ENCODE assay signal across 8 mouse cellular contexts in the genomic region with DNA sequence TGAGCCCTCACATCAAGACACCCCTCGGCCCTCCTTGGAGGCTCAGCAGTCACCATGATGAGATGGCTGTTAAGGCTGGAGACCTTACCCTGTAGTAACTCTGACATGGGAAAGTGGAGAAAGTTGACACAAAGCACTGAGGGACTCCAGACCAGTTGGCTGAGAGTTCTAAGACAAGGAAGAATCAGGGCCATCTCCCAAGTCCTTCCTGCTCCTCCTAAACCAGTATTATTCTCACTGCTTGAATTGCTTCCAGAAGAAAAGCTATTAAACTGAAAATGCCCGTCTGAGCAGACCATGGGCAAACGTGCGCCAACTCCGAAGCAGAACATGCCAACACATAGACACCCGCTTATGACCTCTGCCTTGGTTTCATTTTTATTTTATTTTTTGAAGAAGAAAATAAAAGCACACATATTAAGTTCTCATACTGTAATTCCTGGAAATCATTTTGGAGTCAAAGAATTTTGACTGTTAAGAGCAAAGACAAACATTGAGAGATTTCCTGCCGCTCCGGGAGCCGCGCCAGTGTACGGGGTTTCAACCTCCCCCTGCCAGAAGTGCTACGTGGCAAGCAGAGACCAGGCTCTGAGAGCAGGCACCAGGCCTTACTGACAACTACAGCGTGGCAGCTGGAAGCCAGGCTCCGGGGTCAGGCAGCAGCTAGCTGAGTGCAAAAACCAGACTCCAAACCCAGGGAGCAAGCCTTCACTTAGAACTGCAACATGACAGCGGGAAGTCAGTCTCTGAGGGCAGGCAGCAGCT. TPM values are rescaled to one million over a fixed set of nuclear protein-coding genes. Genes with fewer than 3 reads are reported as not detected.
DNase-seq lines count a peak whose midpoint lies in the region; ATAC-seq lines count a peak whose summit lies in the region.

No protein-coding gene starts in this region.

- no peaks in the 10 kb centered on the region; the same call in none of the 2 replicates for H3K27me3 ChIP-seq in heart, embryonic 11.5 days (ENCODE audit: control insufficient read depth, insufficient read depth, low read length)
- H3K27me3 ChIP-seq in kidney, embryonic 16.5 days (ENCODE audit: insufficient read depth, low read length): no peaks in the 10 kb centered on the region
- no peaks in the 10 kb centered on the region for H3K27me3 ChIP-seq in forebrain, embryonic 15.5 days

- H3K4me2 ChIP-seq in heart, embryonic 11.5 days: no peak overlapping the region
- no peak overlapping the region for H3K4me2 ChIP-seq in kidney, embryonic 16.5 days (replicated peaks; ENCODE audit: low read depth, low read length)
- H3K4me2 ChIP-seq in forebrain, embryonic 15.5 days (replicated peaks): no peak overlapping the region

- H3K36me3 ChIP-seq in heart, embryonic 11.5 days (ENCODE audit: control insufficient read depth, insufficient read depth, low read length): no peaks in the 10 kb centered on the region
- H3K36me3 ChIP-seq in kidney, embryonic 16.5 days (ENCODE audit: insufficient read depth, low read length): no peaks in the 10 kb centered on the region
- H3K36me3 ChIP-seq in forebrain, embryonic 15.5 days: no peaks in the 10 kb centered on the region

- H3K9me3 ChIP-seq in heart, embryonic 11.5 days (replicated peaks; ENCODE audit: control insufficient read depth, low read length): no peaks in the 10 kb centered on the region
- H3K9me3 ChIP-seq in kidney, embryonic 16.5 days (ENCODE audit: low read length): no peaks in the 10 kb centered on the region
- no peaks in the 10 kb centered on the region for H3K9me3 ChIP-seq in forebrain, embryonic 15.5 days

- no peak overlapping the region for H3K9ac ChIP-seq in heart, embryonic 11.5 days (ENCODE audit: low read depth, low read length)
- no peak overlapping the region for H3K9ac ChIP-seq in kidney, embryonic 16.5 days (replicated peaks; ENCODE audit: low read length)
- H3K9ac ChIP-seq in forebrain, embryonic 15.5 days (replicated peaks): no peak overlapping the region

- 75% methylated on average over 15 of the region's 15 CpGs for WGBS in heart, embryonic 11.5 days (ENCODE audit: insufficient replicate concordance)
- 78% methylated on average over 15 of the region's 15 CpGs for WGBS in kidney, embryonic 16.5 days
- WGBS in forebrain, embryonic 15.5 days: 84% methylated on average over 15 of the region's 15 CpGs

- no peaks in the 10 kb centered on the region for H3K4me1 ChIP-seq in heart, embryonic 11.5 days (ENCODE audit: control insufficient read depth, insufficient read depth, low read length)
- no peaks in the 10 kb centered on the region for H3K4me1 ChIP-seq in kidney, embryonic 16.5 days (ENCODE audit: insufficient read depth, low read length)
- H3K4me1 ChIP-seq in forebrain, embryonic 15.5 days: no peaks in the 10 kb centered on the region

- no peak overlapping the region for H3K4me3 ChIP-seq in heart, embryonic 11.5 days (ENCODE audit: low read depth, low read length)
- H3K4me3 ChIP-seq in kidney, embryonic 16.5 days (ENCODE audit: low read length): no peak overlapping the region
- H3K4me3 ChIP-seq in forebrain, embryonic 15.5 days: no peak overlapping the region

- H3K27ac ChIP-seq in heart, embryonic 11.5 days (ENCODE audit: low read depth, low read length): no peak overlapping the region
- peak overlapping the region; percentile 79 for H3K27ac ChIP-seq in kidney, embryonic 16.5 days (ENCODE audit: low read length)
- H3K27ac ChIP-seq in forebrain, embryonic 15.5 days (replicated peaks): no peak overlapping the region

- peak; percentile 95 for DNase-seq in heart, adult 11 months
- DNase-seq in gastrocnemius, postnatal 4 days (ENCODE audit: low spot score in 2 of 2): peak; percentile 60 to 80
- DNase-seq in ovary, postnatal 10 days (ENCODE audit: low spot score): peak; percentile 28
- no peak for DNase-seq in cerebellum, adult 18-20 months
- DNase-seq in cerebellum, postnatal 36 days: no peak

- no peak for ATAC-seq in heart, embryonic 11.5 days (replicated peaks; ENCODE audit: insufficient number of reproducible peaks, low FRiP score, low TSS enrichment)
- ATAC-seq in kidney, embryonic 16.5 days (ENCODE audit: low FRiP score, low TSS enrichment): 0 out of 2 replicates have a peak, but pooled peaks have one; percentile 39
- ATAC-seq in forebrain, embryonic 15.5 days (replicated peaks): no peak

RNA-seq across cellular contexts. Expression of a gene that starts 53.5 kb away (rescaled TPM):
- polyA plus RNA-seq in heart, embryonic 11.5 days (2014; fragmentation: Nextera tagmentation; extraction: Ambion mirVana): 2.7 and 4.0 TPM in 2 replicates
- total RNA-seq in gastrocnemius, postnatal 4 days (2021): 100 to 1,000 TPM; 134 to 155 TPM
- polyA plus RNA-seq in kidney, embryonic 16.5 days (2015; fragmentation: Nextera tagmentation; extraction: Ambion mirVana): 33.8 and 37.7 TPM in 2 replicates
- 0.84 and 1.2 TPM in 2 replicates for polyA plus RNA-seq in forebrain, embryonic 15.5 days (2015; fragmentation: Nextera tagmentation; extraction: Ambion mirVana)

Comparison
In these comparisons a context has a peak if more than half of its experiments do, and no peak if none do; other contexts are left out.
1. DNase-seq: peak in heart, adult 11 months (single experiment), gastrocnemius, postnatal 4 days (2 of 2) and ovary, postnatal 10 days (single experiment); none in cerebellum, adult 18-20 months (0 of 2) and cerebellum, postnatal 36 days (0 of 2).